Mouse (Mus musculus) hindbrain, embryonic 15.5 days (tissue): ENCODE measurements at regions not wholly inside any gene's neighbourhood (a gene's known extent, or its start where the extent isn't known, plus 50 kb on each side); places are given as distances from the start of the nearest gene placed in this dataset.

Source experiments
- ATAC-seq: fragments of 200-750 bp; cut with Nextera tagmentation; 2 replicates; pipeline ENCODE4 v1.8.0; 2017; ENCODE audit warnings: low read depth, moderate number of reproducible peaks, moderate TSS enrichment; ENCODE audit not compliant: low FRiP score
- H3K27ac ChIP-seq: fragments of 300-500 bp; sonication (generic); replicated peaks from 2 replicates; pipeline ENCODE4 v1.5.1; 2015; ENCODE audit warnings: mild to moderate bottlenecking, inconsistent platforms
- H3K27me3 ChIP-seq: fragments of 300-500 bp; sonication (generic); 2 replicates; pipeline ENCODE4 v1.6.1; 2015; ENCODE audit warnings: control low read depth, inconsistent platforms
- H3K36me3 ChIP-seq: fragments of 300-500 bp; sonication (generic); 2 replicates; pipeline ENCODE4 v1.6.1; 2015; ENCODE audit warnings: control low read depth, inconsistent platforms
- H3K4me1 ChIP-seq: fragments of 300-500 bp; sonication (generic); replicated peaks from 2 replicates; pipeline ENCODE4 v1.6.1; 2015; ENCODE audit warnings: control low read depth, inconsistent platforms
- H3K4me2 ChIP-seq: fragments of 300-500 bp; sonication (generic); 2 replicates; pipeline ENCODE4 v1.6.1; 2015; ENCODE audit warnings: moderate library complexity, mild to moderate bottlenecking, inconsistent platforms
- H3K4me3 ChIP-seq: fragments of 300-500 bp; sonication (generic); 2 replicates; pipeline ENCODE4 v1.5.1; 2015; ENCODE audit warnings: mild to moderate bottlenecking, inconsistent platforms
- H3K9ac ChIP-seq: fragments of 300-500 bp; sonication (generic); 2 replicates; pipeline ENCODE4 v1.6.1; 2015; ENCODE audit warnings: inconsistent platforms
- H3K9me3 ChIP-seq: fragments of 300-500 bp; sonication (generic); 2 replicates; pipeline ENCODE4 v1.6.1; 2016; ENCODE audit warnings: control low read depth, inconsistent platforms
- WGBS: fragments of 180-500 bp; shearing (Covaris S2); methylation state at CpG from one replicate; pipeline ENCODE4 v1.1.7; 2015; 5-methylcytosine and 5-hydroxymethylcytosine counted together

DNA sequence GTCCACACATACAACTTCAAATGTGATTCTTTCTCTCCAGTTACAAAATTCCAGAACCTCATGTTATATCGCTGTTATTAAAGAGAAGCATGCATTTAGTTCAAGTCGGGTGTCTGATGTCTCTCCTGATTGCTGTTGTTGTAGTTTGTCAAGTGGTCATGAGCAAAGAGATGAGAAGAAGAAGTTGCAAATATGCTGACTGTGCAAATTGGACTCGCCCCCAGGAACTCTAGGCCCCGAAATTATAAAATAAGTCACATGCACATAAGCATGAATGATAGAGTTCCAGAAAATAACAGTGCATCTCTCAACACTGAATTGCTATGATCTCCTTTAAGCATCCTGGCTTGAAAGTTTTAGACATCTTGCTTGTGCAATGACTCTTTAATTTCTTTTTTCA, 53.3 kb downstream of the Kif2b start:
- Histone ChIP-seq H3K36me3 (no peaks in the 10 kb centered on the region), H3K9me3 (no peaks in the 10 kb centered on the region), H3K4me3 (no peak overlapping the region), H3K9ac (no peak overlapping the region), H3K4me1 (no peaks in the 10 kb centered on the region), H3K4me2 (no peak overlapping the region), H3K27ac (no peak overlapping the region), H3K27me3 (no peaks in the 10 kb centered on the region)
- 89% methylated on average over 4 of the region's 4 CpGs for WGBS
- no peak for ATAC-seq

DNA sequence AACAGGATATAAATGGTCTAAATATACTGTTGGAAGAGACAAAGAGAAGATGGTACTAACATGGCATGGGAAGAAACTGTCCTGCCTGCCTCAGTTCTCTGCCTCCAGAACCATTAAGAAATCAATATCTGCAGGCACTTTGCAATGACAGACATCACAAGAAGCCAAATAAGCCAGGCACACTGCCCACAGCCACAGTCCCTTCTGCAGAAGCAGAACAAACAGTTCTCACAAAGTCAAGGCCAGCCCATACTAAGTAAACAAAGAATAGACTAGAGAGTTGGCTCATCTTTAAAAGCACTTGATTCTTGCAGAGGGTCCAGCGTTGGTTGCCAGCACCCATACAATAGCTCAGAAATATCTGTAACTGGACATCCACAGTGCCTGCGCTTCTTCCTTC, 98.1 kb downstream of the Kif2b start:
- WGBS: 85% methylated on average over 2 of the region's 2 CpGs
- H3K9ac ChIP-seq: no peak overlapping the region
- H3K27ac ChIP-seq: no peak overlapping the region
- no peak for ATAC-seq
- H3K4me2 ChIP-seq: no peak overlapping the region
- H3K27me3 ChIP-seq: no peaks in the 10 kb centered on the region
- H3K36me3 ChIP-seq: no peaks in the 10 kb centered on the region
- H3K4me3 ChIP-seq: no peak overlapping the region
- no peaks in the 10 kb centered on the region for H3K9me3 ChIP-seq
- H3K4me1 ChIP-seq: no peaks in the 10 kb centered on the region

DNA sequence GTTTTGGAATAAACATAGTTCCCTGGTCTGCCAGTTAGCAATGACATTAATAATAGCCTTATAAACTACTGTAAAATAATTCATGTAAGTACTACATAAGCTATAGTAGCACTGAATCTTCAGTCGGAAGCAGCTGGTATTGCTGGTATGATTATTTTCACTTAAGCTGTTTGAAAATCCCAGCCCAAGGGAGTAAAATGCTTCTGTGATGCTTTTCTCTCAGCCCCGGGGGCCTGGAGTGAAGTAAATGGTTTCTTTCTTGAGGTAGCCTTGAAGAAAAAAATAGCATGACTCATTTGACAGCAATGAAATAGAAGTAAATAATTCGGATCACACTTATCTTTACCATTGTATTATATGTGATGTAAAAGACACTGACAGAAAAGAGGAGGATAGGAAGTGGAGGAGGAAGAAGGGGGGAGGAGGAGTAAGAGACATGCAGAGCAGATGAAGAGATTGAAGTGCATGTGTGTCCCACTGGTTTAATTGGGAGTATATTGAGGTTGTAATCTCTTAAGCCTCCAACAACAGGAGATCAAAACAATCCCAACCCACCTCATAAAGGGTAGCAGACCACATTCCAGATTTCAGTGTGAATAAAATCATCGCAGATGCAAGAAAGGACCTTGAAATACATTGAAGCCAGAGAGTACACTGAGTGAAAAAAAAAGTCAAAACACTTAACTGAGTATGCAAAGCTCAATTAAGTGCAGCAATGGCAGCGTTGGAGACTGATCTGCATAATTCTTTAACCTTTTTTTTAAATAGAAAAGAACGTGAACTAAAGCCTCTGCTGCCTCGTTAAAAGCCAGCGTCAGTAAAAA, 113.6 kb downstream of the Kif2b start:
- H3K27me3 ChIP-seq: no peaks in the 10 kb centered on the region
- no peaks in the 10 kb centered on the region for H3K36me3 ChIP-seq
- H3K4me1 ChIP-seq: no peaks in the 10 kb centered on the region
- WGBS: 56% methylated on average over 8 of the region's 8 CpGs
- no peaks in the 10 kb centered on the region for H3K9me3 ChIP-seq
- ATAC-seq: no peak
- H3K9ac ChIP-seq: no peak overlapping the region
- no peak overlapping the region for H3K4me3 ChIP-seq
- H3K4me2 ChIP-seq: no peak overlapping the region
- no peak overlapping the region for H3K27ac ChIP-seq

DNA sequence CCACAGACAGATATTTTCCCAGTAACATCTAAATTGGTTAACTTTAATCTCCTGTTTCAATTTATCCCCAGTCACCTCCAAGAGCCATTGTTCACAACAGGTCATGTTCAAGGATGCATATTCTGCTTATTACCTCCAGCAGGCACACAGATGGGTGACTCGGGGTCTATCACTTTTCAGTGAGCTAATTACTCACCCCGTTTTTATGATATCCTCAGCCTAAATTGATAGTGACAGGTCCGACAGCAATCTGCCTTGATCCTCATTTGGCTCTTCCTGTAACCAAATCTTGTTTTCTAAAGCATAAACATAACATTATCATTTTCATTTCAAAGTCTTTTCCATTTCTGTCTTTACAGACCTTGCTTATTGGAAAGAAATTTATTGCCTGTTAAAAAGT, 115.4 kb downstream of the Kif2b start:
- Histone ChIP-seq H3K27me3 (no peaks in the 10 kb centered on the region), H3K4me1 (no peaks in the 10 kb centered on the region), H3K4me3 (no peak overlapping the region), H3K9ac (no peak overlapping the region), H3K27ac (no peak overlapping the region), H3K36me3 (no peaks in the 10 kb centered on the region), H3K9me3 (no peaks in the 10 kb centered on the region), H3K4me2 (no peak overlapping the region)
- ATAC-seq: no peak
- WGBS: 66% methylated on average over 3 of the region's 3 CpGs

DNA sequence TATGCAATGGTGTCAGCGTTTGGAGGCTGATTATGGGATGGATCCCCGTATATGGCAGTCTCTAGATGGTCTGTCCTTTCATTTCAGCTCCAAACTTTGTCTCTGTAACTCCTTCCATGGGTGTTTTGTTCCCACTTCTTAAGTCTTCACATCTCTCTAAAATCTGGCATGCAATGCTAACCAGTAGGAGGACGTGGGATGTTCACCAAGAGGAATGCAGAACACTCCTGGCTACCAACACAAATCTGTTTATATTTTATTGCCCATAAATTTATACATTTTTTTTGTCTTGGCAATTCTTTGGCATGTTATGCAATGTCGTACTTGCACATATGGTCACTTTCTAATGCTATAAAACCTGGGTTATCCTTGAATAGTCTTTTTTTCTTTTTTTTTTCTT, 135.0 kb downstream of the Kif2b start:
- H3K9me3 ChIP-seq: no peaks in the 10 kb centered on the region
- 85% methylated on average over 4 of the region's 4 CpGs for WGBS
- no peak for ATAC-seq
- H3K27ac ChIP-seq: no peak overlapping the region
- H3K4me3 ChIP-seq: no peak overlapping the region
- H3K9ac ChIP-seq: no peak overlapping the region
- H3K4me1 ChIP-seq: no peaks in the 10 kb centered on the region
- H3K27me3 ChIP-seq: no peaks in the 10 kb centered on the region
- H3K36me3 ChIP-seq: no peaks in the 10 kb centered on the region
- no peak overlapping the region for H3K4me2 ChIP-seq

DNA sequence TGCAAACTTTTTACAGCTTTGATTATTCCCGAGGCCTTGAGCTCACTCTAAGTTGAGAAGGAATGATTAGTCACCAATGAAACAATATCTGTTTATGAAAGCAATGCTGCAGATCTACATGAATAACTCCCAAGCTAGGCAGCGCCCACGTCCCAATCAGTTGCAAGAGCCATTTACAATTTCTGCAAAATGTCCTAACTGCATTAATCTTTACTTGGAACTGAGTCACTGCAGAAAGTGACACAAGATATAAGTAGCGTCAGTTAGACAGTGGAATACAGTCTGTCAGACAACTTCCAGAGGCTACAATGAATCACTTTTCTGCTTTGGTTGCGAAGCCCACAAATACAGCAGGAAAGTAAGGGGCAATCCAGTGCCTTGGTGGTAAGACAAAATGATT, 145.2 kb downstream of the Kif2b start:
- no peak for ATAC-seq
- Histone ChIP-seq H3K27ac (no peak overlapping the region), H3K4me1 (no peaks in the 10 kb centered on the region), H3K4me3 (no peak overlapping the region), H3K36me3 (no peaks in the 10 kb centered on the region), H3K27me3 (no peaks in the 10 kb centered on the region), H3K4me2 (no peak overlapping the region), H3K9ac (no peak overlapping the region), H3K9me3 (no peaks in the 10 kb centered on the region)
- 91% methylated on average over 5 of the region's 5 CpGs for WGBS

DNA sequence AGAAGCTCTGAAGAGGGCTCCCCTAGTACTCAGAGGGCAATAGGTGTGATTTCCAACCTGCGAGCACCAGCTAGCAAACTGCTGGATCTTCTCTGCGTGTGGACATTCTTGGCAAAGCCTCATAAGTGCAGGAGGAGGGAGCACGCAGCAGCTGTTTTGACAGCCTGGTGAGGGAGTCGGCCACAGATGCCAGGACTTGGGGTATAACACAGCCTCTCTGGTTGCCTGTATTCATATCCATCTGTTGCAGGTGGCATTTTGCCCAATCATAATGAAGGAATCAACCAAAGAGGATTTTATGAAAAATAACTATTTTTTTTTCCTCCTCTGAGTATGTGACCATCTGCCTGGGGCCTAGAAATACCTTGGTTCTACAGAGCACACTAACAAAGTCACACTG, 150.6 kb downstream of the Kif2b start:
- Histone ChIP-seq H3K9ac (no peak overlapping the region), H3K27ac (no peak overlapping the region), H3K9me3 (no peaks in the 10 kb centered on the region), H3K4me3 (no peak overlapping the region), H3K27me3 (no peaks in the 10 kb centered on the region), H3K36me3 (no peaks in the 10 kb centered on the region), H3K4me2 (no peak overlapping the region), H3K4me1 (no peaks in the 10 kb centered on the region)
- 52% methylated on average over 4 of the region's 4 CpGs for WGBS
- ATAC-seq: no peak

DNA sequence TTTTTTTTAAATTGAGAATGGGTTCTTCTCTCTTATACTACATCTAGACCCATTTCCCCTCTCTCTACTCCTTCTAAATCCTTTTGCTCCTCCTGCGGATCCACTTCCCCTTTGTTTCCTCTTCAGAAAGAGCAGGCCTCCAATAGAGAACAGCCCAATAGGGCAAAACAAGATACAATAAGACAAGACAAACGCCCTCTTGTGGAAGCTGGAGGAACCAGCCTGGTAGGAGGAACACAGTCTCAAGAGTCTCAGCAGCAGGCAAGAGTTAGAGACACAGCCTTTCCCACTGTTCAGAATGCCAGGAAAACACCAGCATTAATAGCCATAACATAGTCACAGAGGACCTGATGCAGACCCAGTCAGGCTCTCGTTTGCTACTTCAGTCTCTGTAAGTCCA, 190.2 kb downstream of the Kif2b start:
- 54% methylated on average over 3 of the region's 3 CpGs for WGBS
- no peak for ATAC-seq
- no peaks in the 10 kb centered on the region for H3K9me3 ChIP-seq
- no peak overlapping the region for H3K4me2 ChIP-seq
- H3K36me3 ChIP-seq: no peaks in the 10 kb centered on the region
- no peak overlapping the region for H3K4me3 ChIP-seq
- H3K9ac ChIP-seq: no peak overlapping the region
- no peak overlapping the region for H3K27ac ChIP-seq
- H3K4me1 ChIP-seq: no peaks in the 10 kb centered on the region
- no peaks in the 10 kb centered on the region for H3K27me3 ChIP-seq

DNA sequence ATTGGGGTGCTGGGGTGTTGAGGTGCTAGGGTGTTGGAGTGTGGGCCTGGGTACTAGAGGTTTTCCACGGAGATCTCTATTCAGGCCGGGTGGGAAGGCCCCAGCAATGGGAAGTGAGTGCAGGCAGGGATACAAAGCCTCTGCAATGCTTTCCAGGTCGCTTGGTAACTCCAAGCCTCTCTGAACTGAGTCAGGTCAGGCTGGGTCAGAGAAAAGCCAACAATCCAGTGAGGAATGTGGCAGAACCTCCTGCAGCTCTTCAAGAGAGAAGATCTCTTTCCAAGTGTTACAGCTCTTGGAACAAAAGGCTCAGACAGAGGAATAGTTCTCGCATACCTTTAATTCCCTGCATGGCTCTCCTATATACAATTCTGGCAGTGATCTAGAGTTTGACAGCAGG, 220.3 kb downstream of the Kif2b start:
- H3K27ac ChIP-seq: no peak overlapping the region
- no peaks in the 10 kb centered on the region for H3K9me3 ChIP-seq
- no peaks in the 10 kb centered on the region for H3K36me3 ChIP-seq
- H3K9ac ChIP-seq: no peak overlapping the region
- H3K4me1 ChIP-seq: no peaks in the 10 kb centered on the region
- no peak for ATAC-seq
- H3K4me2 ChIP-seq: no peak overlapping the region
- no peaks in the 10 kb centered on the region for H3K27me3 ChIP-seq
- WGBS: 20% methylated on average over 4 of the region's 4 CpGs
- no peak overlapping the region for H3K4me3 ChIP-seq

DNA sequence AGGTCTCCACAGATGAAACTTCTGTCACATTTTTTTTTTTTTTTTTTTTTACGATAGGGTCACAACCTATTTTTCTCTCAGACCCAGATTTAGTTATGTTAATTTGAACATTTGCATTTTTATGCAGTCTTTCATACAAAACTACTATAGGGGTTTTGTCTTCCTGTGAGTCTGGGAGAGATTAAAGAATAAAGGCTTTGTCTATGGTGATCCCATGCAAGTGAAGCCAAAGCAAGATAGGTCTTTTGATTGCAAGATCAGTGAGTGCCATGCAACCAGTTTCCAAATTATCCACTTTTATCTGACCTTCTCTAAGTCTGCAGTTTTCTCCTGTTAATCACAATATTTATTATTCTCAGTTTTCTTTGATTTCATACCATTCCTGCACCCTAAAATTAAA, 234.7 kb downstream of the Kif2b start:
- no peaks in the 10 kb centered on the region for H3K9me3 ChIP-seq
- no peak for ATAC-seq
- no peak overlapping the region for H3K4me2 ChIP-seq
- no peak overlapping the region for H3K27ac ChIP-seq
- H3K4me3 ChIP-seq: no peak overlapping the region
- H3K27me3 ChIP-seq: no peaks in the 10 kb centered on the region
- no peak overlapping the region for H3K9ac ChIP-seq
- H3K4me1 ChIP-seq: no peaks in the 10 kb centered on the region
- 33% methylated on average over 1 of the region's 1 CpGs for WGBS
- no peaks in the 10 kb centered on the region for H3K36me3 ChIP-seq

DNA sequence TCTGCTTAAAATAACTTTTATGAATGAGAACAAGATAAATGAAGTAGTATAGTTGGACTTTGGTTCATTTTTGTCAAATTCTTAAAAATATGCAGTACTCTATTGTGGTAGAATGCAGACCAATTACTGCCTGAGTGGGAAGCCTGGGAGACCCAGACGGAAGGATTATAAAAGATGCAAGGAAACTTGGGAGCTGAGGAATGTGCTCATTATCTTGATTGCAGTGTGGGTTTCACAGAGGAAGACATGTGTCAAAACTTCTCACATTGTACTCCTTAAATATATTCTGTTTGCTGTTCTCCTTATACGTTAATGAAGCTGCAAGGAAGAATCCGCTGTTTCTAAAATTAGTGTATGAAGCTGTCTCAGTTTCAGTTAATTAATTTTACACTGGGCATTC, 244.3 kb downstream of the Kif2b start:
- ATAC-seq: no peak
- H3K4me3 ChIP-seq: no peak overlapping the region
- no peaks in the 10 kb centered on the region for H3K4me1 ChIP-seq
- no peak overlapping the region for H3K4me2 ChIP-seq
- H3K9ac ChIP-seq: no peak overlapping the region
- H3K27me3 ChIP-seq: no peaks in the 10 kb centered on the region
- H3K9me3 ChIP-seq: no peaks in the 10 kb centered on the region
- 69% methylated on average over 3 of the region's 3 CpGs for WGBS
- H3K36me3 ChIP-seq: no peaks in the 10 kb centered on the region
- H3K27ac ChIP-seq: no peak overlapping the region

DNA sequence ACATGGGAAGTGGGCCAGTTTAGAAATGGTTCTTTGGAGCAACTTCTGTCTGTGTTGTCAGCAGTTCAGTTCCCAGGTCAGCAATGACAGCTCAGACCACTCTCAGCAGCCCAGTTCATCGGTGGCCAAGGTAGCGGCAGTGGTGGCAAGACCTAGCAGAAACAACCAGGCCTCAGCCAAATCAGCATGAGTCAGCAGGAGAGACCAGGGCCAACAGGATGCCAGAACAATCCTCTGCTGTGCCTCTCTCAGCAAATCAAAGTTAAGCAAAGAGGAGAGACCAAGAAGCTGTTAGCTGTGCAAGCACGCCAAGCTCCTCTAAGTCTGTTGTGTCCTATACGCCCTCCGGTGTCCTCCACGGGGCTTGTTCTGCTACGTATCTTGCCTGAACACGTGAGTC, 249.8 kb downstream of the Kif2b start:
- WGBS: 90% methylated on average over 8 of the region's 8 CpGs
- no peak overlapping the region for H3K4me2 ChIP-seq

DNA sequence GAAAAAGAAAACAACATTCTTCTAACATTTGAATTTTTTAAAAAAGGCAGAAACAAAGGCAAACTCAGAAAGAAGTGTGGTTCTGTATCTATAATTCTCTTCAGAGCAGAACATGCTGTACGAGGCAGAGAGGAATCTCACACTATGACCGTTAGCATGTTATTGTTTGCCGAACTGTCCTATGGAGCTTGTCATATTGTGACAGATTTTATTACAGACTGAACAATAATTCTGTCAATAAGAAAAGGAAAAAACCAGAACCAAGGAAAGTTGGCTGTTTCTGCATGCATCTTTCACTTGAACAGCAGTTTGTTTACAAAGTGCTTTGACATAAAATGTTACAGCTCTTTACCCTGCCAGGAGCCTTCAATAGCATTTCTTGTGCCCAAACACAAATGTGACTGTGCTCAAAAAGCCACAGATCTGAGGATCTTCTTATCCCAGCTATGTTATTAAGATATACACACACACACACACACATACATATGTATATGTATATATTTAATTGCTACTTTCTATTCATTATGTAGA, 267.1 kb downstream of the Kif2b start:
- Histone ChIP-seq H3K9ac (no peak overlapping the region), H3K36me3 (no peaks in the 10 kb centered on the region), H3K9me3 (no peaks in the 10 kb centered on the region), H3K4me3 (no peak overlapping the region), H3K27ac (no peak overlapping the region), H3K4me2 (no peak overlapping the region), H3K27me3 (no peaks in the 10 kb centered on the region), H3K4me1 (no peaks in the 10 kb centered on the region)
- ATAC-seq: no peak
- 57% methylated on average over 3 of the region's 3 CpGs for WGBS

More for the DNA sequence above, 249.8 kb downstream of the Kif2b start:
- ATAC-seq: no peak
- Histone ChIP-seq H3K27ac (no peak overlapping the region), H3K9me3 (no peaks in the 10 kb centered on the region), H3K9ac (no peak overlapping the region), H3K4me3 (no peak overlapping the region), H3K36me3 (no peaks in the 10 kb centered on the region), H3K27me3 (no peaks in the 10 kb centered on the region), H3K4me1 (no peaks in the 10 kb centered on the region)
